Mouse (Mus musculus) stomach, embryonic 15.5 days (tissue): ENCODE measurements around the gene Bbs12. TPM values are rescaled to one million over a fixed set of nuclear protein-coding genes. Genes with fewer than 3 reads are reported as not detected.

Experiments used
- ATAC-seq: fragments of 200-750 bp; cut with Nextera tagmentation; 2 replicates; pipeline ENCODE4 v1.8.0; 2017; ENCODE audit warnings: low read depth, moderate number of reproducible peaks, moderate TSS enrichment; ENCODE audit not compliant: insufficient read depth, low FRiP score
- H3K27ac ChIP-seq: fragments of 300-500 bp; sonication (generic); 2 replicates; pipeline ENCODE4 v1.5.1; 2015; ENCODE audit warnings: mild to moderate bottlenecking, inconsistent platforms
- H3K27me3 ChIP-seq: fragments of 300-500 bp; sonication (generic); replicated peaks from 2 replicates; pipeline ENCODE4 v1.6.1; 2015; ENCODE audit warnings: inconsistent platforms
- H3K36me3 ChIP-seq: fragments of 300-500 bp; sonication (generic); 2 replicates; pipeline ENCODE4 v1.6.1; 2015; ENCODE audit warnings: inconsistent platforms
- H3K4me1 ChIP-seq: fragments of 300-500 bp; sonication (generic); 2 replicates; pipeline ENCODE4 v1.6.1; 2015; ENCODE audit warnings: inconsistent platforms
- H3K4me2 ChIP-seq: fragments of 300-500 bp; sonication (generic); 2 replicates; pipeline ENCODE4 v1.6.1; 2015; ENCODE audit warnings: mild to moderate bottlenecking, inconsistent platforms
- H3K4me3 ChIP-seq: fragments of 300-500 bp; sonication (generic); replicated peaks from 2 replicates; pipeline ENCODE4 v1.5.1; 2015; ENCODE audit warnings: inconsistent platforms
- H3K9ac ChIP-seq: fragments of 300-500 bp; sonication (generic); 2 replicates; pipeline ENCODE4 v1.6.1; 2015; ENCODE audit warnings: inconsistent platforms
- H3K9me3 ChIP-seq: fragments of 300-500 bp; sonication (generic); 2 replicates; pipeline ENCODE4 v1.6.1; 2016; ENCODE audit warnings: inconsistent platforms
- WGBS: fragments of 180-500 bp; shearing (Covaris S2); methylation state at CpG from one replicate; pipeline ENCODE4 v1.1.7; 2015; 5-methylcytosine and 5-hydroxymethylcytosine counted together
- polyA plus RNA-seq: library from polyadenylated mRNA; unstranded; fragments of >200 nt; fragmentation: Nextera tagmentation; extraction: Ambion mirVana; gene quantifications from 2 replicates; pipeline ENCODE4 v1.2.1, GENCODE M21; 2015

Bbs12 gene
- polyA plus RNA-seq, 1 experiment from 2014 or later: 6.3 TPM

DNA sequence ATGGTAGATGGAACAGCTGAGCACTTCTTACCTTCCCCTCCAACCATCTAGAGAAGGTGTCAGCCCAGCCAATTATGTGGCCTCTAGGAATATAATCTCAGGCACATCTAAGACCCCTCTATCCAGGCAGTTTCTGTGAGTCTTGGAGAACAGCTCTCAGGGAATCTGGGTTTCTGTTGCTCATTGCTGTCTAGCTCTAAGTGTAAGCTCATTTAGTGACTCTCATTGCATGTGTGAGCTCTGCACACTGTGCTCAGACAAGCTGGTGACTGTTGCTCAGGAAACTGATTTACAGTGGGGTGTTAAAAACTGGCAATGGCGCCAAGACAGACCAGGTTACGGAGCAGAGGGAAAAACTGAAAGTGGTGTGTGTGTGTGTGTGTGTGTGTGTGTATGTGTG lies 20.4 kb upstream of the Bbs12 start:
- Histone ChIP-seq H3K36me3 (no peaks in the 10 kb centered on the region), H3K4me1 (no peaks in the 10 kb centered on the region), H3K27me3 (no peaks in the 10 kb centered on the region), H3K27ac (no peak overlapping the region), H3K4me2 (no peak overlapping the region), H3K4me3 (no peak overlapping the region), H3K9ac (no peak overlapping the region), H3K9me3 (no peaks in the 10 kb centered on the region)
- no peak for ATAC-seq
- WGBS: 90% methylated on average over 2 of the region's 2 CpGs

GRCm38 (mm10) chr3:37292654-37293053 lies 19.7 kb upstream of the Bbs12 start:
- Histone ChIP-seq H3K36me3 (no peaks in the 10 kb centered on the region), H3K27me3 (no peaks in the 10 kb centered on the region), H3K4me2 (no peak overlapping the region), H3K27ac (no peak overlapping the region), H3K4me3 (no peak overlapping the region), H3K9ac (no peak overlapping the region), H3K4me1 (no peaks in the 10 kb centered on the region), H3K9me3 (no peaks in the 10 kb centered on the region)
- WGBS: 63% methylated on average over 2 of the region's 2 CpGs
- ATAC-seq: no peak

- Histone ChIP-seq H3K4me3 (no peak overlapping the region), H3K9ac (no peak overlapping the region), H3K4me2 (no peak overlapping the region), H3K27me3 (no peaks in the 10 kb centered on the region), H3K27ac (no peak overlapping the region), H3K4me1 (no peaks in the 10 kb centered on the region), H3K36me3 (no peaks in the 10 kb centered on the region), H3K9me3 (no peaks in the 10 kb centered on the region)
- ATAC-seq: no peak
- 73% methylated on average over 3 of the region's 3 CpGs for WGBS
Measured at GRCm38 (mm10) chr3:37299470-37299869, 12.9 kb upstream of the Bbs12 start.

DNA sequence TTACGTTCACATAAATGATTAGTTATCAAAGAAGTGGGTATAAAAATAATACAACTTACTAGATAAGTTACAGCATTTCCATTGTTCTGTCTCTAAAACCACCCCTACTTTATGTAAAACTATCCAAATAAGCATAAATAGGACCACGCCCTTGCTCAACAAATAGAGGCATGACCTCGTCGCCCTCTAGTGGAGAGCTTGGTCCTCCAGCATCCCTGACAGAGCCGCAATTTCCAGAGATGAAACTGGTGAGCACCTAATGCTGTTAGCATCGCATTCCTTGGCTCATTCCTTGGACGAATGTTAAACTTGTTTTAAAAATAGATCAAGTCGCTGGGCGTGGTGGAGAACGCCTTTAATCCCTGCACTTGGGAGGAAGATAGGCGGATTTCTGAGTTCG lies 9.7 kb upstream of the Bbs12 start:
- no peaks in the 10 kb centered on the region for H3K36me3 ChIP-seq
- no peaks in the 10 kb centered on the region for H3K4me1 ChIP-seq
- H3K27ac ChIP-seq: no peak overlapping the region
- no peaks in the 10 kb centered on the region for H3K27me3 ChIP-seq
- no peak overlapping the region for H3K4me3 ChIP-seq
- no peaks in the 10 kb centered on the region for H3K9me3 ChIP-seq
- ATAC-seq: no peak
- 37% methylated on average over 12 of the region's 12 CpGs for WGBS
- no peak overlapping the region for H3K9ac ChIP-seq
- H3K4me2 ChIP-seq: no peak overlapping the region

GRCm38 (mm10) chr3:37303392-37304139 lies 8.8 kb upstream of the Bbs12 start:
- H3K36me3 ChIP-seq: no peaks in the 10 kb centered on the region
- H3K27ac ChIP-seq: no peak overlapping the region
- no peak overlapping the region for H3K9ac ChIP-seq
- no peaks in the 10 kb centered on the region for H3K9me3 ChIP-seq
- no peak overlapping the region for H3K4me3 ChIP-seq
- no peak for ATAC-seq
- 64% methylated on average over 8 of the region's 8 CpGs for WGBS
- H3K4me1 ChIP-seq: no peaks in the 10 kb centered on the region
- no peaks in the 10 kb centered on the region for H3K27me3 ChIP-seq
- H3K4me2 ChIP-seq: no peak overlapping the region

DNA sequence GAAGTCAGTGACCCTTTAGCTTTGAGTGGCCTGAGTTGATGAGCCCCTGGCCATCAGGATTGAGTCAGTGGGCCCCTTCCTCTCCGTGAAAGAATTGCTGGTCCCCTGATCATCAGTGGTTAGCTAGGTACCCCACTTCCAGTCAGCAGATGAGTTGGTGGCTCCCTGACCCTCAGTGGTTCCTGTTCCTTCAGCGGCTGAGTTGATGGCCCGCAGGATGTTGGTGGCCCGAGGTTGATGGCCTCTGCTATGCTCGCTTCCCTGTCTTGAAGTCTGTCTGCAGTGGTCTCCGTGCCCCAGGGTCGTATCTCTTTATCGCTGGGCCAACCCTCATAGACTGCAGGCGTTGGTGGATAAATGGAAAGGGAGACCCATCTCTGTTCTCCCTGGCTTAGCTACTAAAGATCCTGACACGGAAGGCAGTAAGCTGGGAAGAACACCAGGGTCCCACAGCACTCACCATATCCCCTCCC lies 421 bp upstream of the Bbs12 start:
- no peak for ATAC-seq
- no peaks in the 10 kb centered on the region for H3K36me3 ChIP-seq
- H3K4me1 ChIP-seq: peaks cover 8% of the 10 kb centered on the region
- H3K9ac ChIP-seq: peak overlapping the region; percentile 31; the same call in 1 of the 2 replicates
- H3K4me2 ChIP-seq: peak overlapping the region; percentile 76
- H3K9me3 ChIP-seq: no peaks in the 10 kb centered on the region
- peak overlapping the region; percentile 87 for H3K4me3 ChIP-seq
- no peak overlapping the region for H3K27ac ChIP-seq
- H3K27me3 ChIP-seq: no peaks in the 10 kb centered on the region
- 1% methylated on average over 10 of the region's 10 CpGs for WGBS

DNA sequence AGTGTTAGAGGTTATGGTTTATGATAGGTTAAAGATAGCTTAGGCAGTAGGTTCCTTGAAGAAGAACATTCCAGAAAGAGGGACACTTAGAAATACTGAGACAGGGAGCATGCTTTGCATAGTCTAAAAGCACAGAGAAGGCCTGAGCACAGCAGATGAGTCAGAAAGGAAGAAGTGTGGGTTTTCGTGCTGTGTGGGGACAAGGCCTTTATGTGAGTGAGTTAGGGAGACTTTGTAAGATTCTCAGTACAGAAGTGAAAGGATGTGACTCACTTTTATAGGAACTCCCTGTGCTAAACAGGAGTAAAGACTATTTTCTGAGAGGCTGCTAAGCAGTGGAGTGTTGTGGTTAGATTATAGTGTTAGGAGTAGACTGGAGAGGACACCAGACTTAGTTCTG lies 1.0 kb downstream of the Bbs12 start:
- H3K4me3 ChIP-seq: peak overlapping the region; percentile 87; the same call in 1 of the 2 replicates
- no peaks in the 10 kb centered on the region for H3K27me3 ChIP-seq
- H3K27ac ChIP-seq: peak overlapping the region; percentile 33
- H3K9ac ChIP-seq: no peak overlapping the region
- H3K4me1 ChIP-seq: peaks cover 8% of the 10 kb centered on the region
- no peak for ATAC-seq
- 38% methylated on average over 1 of the region's 1 CpGs for WGBS
- peak overlapping the region; percentile 76 for H3K4me2 ChIP-seq
- H3K36me3 ChIP-seq: no peaks in the 10 kb centered on the region
- H3K9me3 ChIP-seq: no peaks in the 10 kb centered on the region

DNA sequence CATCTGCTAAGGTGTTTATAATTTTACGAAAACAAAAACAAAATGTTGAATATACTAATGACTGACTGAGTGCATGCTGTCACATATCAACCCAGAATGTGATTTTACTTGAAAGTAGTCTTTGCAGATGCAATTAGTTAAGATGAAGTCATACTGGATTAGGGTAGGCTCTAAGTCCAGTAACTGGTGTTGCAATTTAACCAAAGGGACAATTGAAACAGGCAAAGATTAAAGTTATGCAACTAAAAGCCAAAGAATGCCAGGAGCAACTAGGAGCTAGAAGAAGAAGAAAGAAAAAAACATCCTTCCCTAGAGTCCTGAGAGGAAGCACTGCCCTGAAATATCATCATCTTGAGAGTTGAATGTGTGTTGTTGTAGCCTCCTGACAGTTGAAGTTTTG lies 3.9 kb downstream of the Bbs12 start:
- WGBS: 89% methylated on average over 1 of the region's 1 CpGs
- Histone ChIP-seq H3K36me3 (peaks cover 2% of the 10 kb centered on the region; the same call in 1 of the 2 replicates), H3K9ac (no peak overlapping the region), H3K4me1 (peaks cover 8% of the 10 kb centered on the region), H3K4me3 (no peak overlapping the region), H3K27ac (no peak overlapping the region), H3K4me2 (no peak overlapping the region), H3K9me3 (no peaks in the 10 kb centered on the region), H3K27me3 (no peaks in the 10 kb centered on the region)
- no peak for ATAC-seq

- WGBS: 40% methylated on average over 3 of the region's 3 CpGs
- Histone ChIP-seq H3K27ac (no peak overlapping the region), H3K9me3 (no peaks in the 10 kb centered on the region), H3K4me3 (no peak overlapping the region), H3K4me1 (no peaks in the 10 kb centered on the region), H3K27me3 (no peaks in the 10 kb centered on the region), H3K9ac (no peak overlapping the region), H3K4me2 (no peak overlapping the region), H3K36me3 (peaks cover 2% of the 10 kb centered on the region; the same call in 1 of the 2 replicates)
- no peak for ATAC-seq
Measured at GRCm38 (mm10) chr3:37324310-37324709, 12.0 kb downstream of the Bbs12 start.

DNA sequence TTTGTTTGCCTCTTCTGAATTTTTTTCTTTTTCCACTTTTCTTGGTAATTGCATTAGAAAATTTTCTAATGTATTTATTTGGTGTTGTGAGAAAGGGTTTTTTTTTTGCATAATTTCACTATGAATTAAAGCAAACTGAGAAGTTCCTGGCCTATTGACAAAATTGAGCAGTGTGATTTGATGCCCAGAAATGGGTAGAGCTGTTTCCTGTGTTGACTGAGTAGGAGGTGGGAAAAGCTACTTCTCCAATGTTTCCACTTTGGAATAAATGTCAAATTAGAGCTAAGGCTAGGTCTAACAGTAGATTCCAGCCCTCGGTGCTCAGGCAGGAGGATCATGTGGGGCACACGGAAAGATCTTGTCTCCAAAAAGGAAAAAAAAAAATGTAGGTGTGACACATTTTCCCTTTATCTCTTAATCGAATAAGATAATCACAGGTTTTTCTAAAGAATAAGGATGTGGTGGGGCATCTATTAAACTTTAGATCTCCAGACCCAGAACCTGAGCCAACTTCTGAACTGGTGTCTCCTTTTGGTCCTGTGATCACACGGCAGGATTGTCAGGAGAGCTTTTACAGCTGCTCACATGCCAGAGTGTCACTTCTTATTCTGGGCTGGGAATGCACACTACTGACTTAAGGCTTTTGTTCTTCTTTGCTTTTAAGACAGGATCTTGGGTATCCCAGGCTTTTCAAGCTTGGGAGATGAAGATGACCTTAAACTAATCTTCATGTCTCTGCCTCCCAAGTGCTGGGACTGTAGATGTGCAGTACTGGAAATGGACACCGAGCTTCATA lies 13.2 kb downstream of the Bbs12 start:
- no peak for ATAC-seq
- H3K27me3 ChIP-seq: no peaks in the 10 kb centered on the region
- H3K36me3 ChIP-seq: no peaks in the 10 kb centered on the region; the same call in 1 of the 2 replicates
- 77% methylated on average over 5 of the region's 5 CpGs for WGBS
- H3K9me3 ChIP-seq: no peaks in the 10 kb centered on the region
- H3K4me3 ChIP-seq: no peak overlapping the region
- no peak overlapping the region for H3K27ac ChIP-seq
- H3K9ac ChIP-seq: no peak overlapping the region
- no peaks in the 10 kb centered on the region for H3K4me1 ChIP-seq
- H3K4me2 ChIP-seq: no peak overlapping the region

GRCm38 (mm10) chr3:37326627-37327026 lies 14.3 kb downstream of the Bbs12 start:
- WGBS: 79% methylated on average over 3 of the region's 3 CpGs
- Histone ChIP-seq H3K4me3 (no peak overlapping the region), H3K9ac (no peak overlapping the region), H3K27ac (no peak overlapping the region), H3K4me2 (no peak overlapping the region), H3K9me3 (no peaks in the 10 kb centered on the region), H3K36me3 (no peaks in the 10 kb centered on the region), H3K4me1 (no peaks in the 10 kb centered on the region), H3K27me3 (no peaks in the 10 kb centered on the region)
- no peak for ATAC-seq

GRCm38 (mm10) chr3:37328489-37328888 lies 16.1 kb downstream of the Bbs12 start:
- ATAC-seq: no peak
- WGBS: 77% methylated on average over 2 of the region's 2 CpGs
- Histone ChIP-seq H3K27ac (no peak overlapping the region), H3K27me3 (no peaks in the 10 kb centered on the region), H3K4me1 (no peaks in the 10 kb centered on the region), H3K9ac (no peak overlapping the region), H3K9me3 (no peaks in the 10 kb centered on the region), H3K36me3 (no peaks in the 10 kb centered on the region), H3K4me2 (no peak overlapping the region), H3K4me3 (no peak overlapping the region)
